Mouse (Mus musculus) liver, embryonic 14.5 days (tissue): ENCODE measurements around the gene Cetn4. TPM values are rescaled to one million over a fixed set of nuclear protein-coding genes. Genes with fewer than 3 reads are reported as not detected.

Experiments used
- ATAC-seq: fragments of 200-750 bp; cut with Nextera tagmentation; 2 replicates; pipeline ENCODE4 v1.8.0; 2017; ENCODE audit warnings: moderate number of reproducible peaks, mild to moderate bottlenecking, moderate library complexity; ENCODE audit not compliant: insufficient read depth
- DNase-seq, 3 experiments: peaks; one replicate each; pipeline ENCODE4 v3.0.0-alpha.2; 2012 to 2013; ENCODE audit warnings: low read depth in 3 of 3, low spot score in 3 of 3
- H3K27ac ChIP-seq: fragments of 300-500 bp; sonication (generic); 2 replicates; pipeline ENCODE4 v1.5.1; 2014; ENCODE audit warnings: moderate library complexity, mild to moderate bottlenecking, control low read depth, inconsistent platforms
- H3K27me3 ChIP-seq: fragments of 300-500 bp; sonication (generic); 2 replicates; pipeline ENCODE4 v1.6.1; 2014; ENCODE audit warnings: mild to moderate bottlenecking, low read length, moderate library complexity; ENCODE audit not compliant: control insufficient read depth, insufficient read depth
- H3K36me3 ChIP-seq: fragments of 300-500 bp; sonication (generic); replicated peaks from 2 replicates; pipeline ENCODE4 v1.6.1; 2014; ENCODE audit warnings: low read depth; ENCODE audit not compliant: control insufficient read depth, insufficient read depth
- H3K4me1 ChIP-seq, 2 experiments: fragments of 200-500 bp in 1 of 2; fragments of 300-500 bp in 1 of 2; sonication (generic) in 1 of 2; replicated peaks; 2 replicates each; pipeline ENCODE4 v1.6.1; 2012 to 2014; ENCODE audit warnings: antibody characterized with exemption in 1 of 2, inconsistent platforms in 1 of 2, low read length in 1 of 2; ENCODE audit not compliant: control insufficient read depth in 2 of 2, insufficient read depth in 2 of 2
- H3K4me2 ChIP-seq: fragments of 300-500 bp; sonication (generic); 2 replicates; pipeline ENCODE4 v1.6.1; 2014; ENCODE audit warnings: low read depth, mild to moderate bottlenecking, control low read depth, moderate library complexity
- H3K4me3 ChIP-seq, 2 experiments: fragments of 200-500 bp in 1 of 2; fragments of 300-500 bp in 1 of 2; sonication (generic) in 1 of 2; 2 replicates each; pipeline ENCODE4 v1.5.1; 2012 to 2014; ENCODE audit warnings: low read depth in 2 of 2, low read length in 2 of 2, mild to moderate bottlenecking in 2 of 2, control low read depth in 1 of 2, inconsistent platforms in 1 of 2, moderate library complexity in 1 of 2; ENCODE audit not compliant: insufficient read depth in 1 of 2
- H3K9ac ChIP-seq: fragments of 300-500 bp; sonication (generic); replicated peaks from 2 replicates; pipeline ENCODE4 v1.6.1; 2014; ENCODE audit warnings: mild to moderate bottlenecking, control low read depth, moderate library complexity
- H3K9me3 ChIP-seq: fragments of 300-500 bp; sonication (generic); 2 replicates; pipeline ENCODE4 v1.6.1; 2016; ENCODE audit warnings: low read length, mixed read lengths; ENCODE audit not compliant: control insufficient read depth
- CTCF ChIP-seq: IDR thresholded peaks from 2 replicates; pipeline ENCODE4 v1.5.1; 2016; ENCODE audit warnings: antibody characterized with exemption, low read depth, control low read depth
- EP300 ChIP-seq: IDR thresholded peaks from 2 replicates; pipeline ENCODE4 v1.6.1; 2016; ENCODE audit warnings: antibody characterized with exemption, low read depth
- WGBS: fragments of 180-500 bp; shearing (Covaris S2); extraction: QIAGEN DNeasy Blood & Tissue Kit; methylation state at CpG from one replicate; pipeline ENCODE4 v1.1.7; 2014; ENCODE audit not compliant: insufficient replicate concordance; 5-methylcytosine and 5-hydroxymethylcytosine counted together
- polyA plus RNA-seq, 2 experiments: library from polyadenylated mRNA; depleted of rRNA in 1 of 2; stranded (reverse) in 1 of 2; unstranded in 1 of 2; fragments of >200 nt; fragmentation: Nextera tagmentation in 1 of 2; extraction: Ambion mirVana in 1 of 2; gene quantifications; 2 replicates each; pipeline versions ENCODE4 v1.2.1 to v1.2.3; 2012 to 2014

Gene Cetn4
- polyA plus RNA-seq (2012; rRNA removed) (0.70 and 1.6 TPM in 2 replicates), polyA plus RNA-seq (2014; fragmentation: Nextera tagmentation; extraction: Ambion mirVana) (1.6 and 1.9 TPM in 2 replicates)

- peak; percentile 83 to 88 (median 86) for DNase-seq
- no peak within 1 kb of the TSS; the same call in 1 of the 2 replicates for H3K27ac ChIP-seq
- WGBS, result under 1% methylated on average over 54 of the region's 54 CpGs
These were observed at the start of gene Cetn4, which contains the start of gene Bbs12 for GRCm38 (mm10) chr3:37312370-37312941. Cetn4 (minus strand) TSS chr3:37312708. Bbs12 (plus strand) TSS chr3:37312554.

GRCm38 (mm10) chr3:37360729-37361128 is 48.2 kb upstream of the Cetn4 start:
- no peak for TF ChIP-seq CTCF
- no peak overlapping the region for H3K27ac ChIP-seq
- H3K9me3 ChIP-seq, result no peaks in the 10 kb centered on the region
- no peaks in the 10 kb centered on the region for H3K27me3 ChIP-seq
- H3K36me3 ChIP-seq, result no peaks in the 10 kb centered on the region
- no peaks in the 10 kb centered on the region for H3K4me1 ChIP-seq
- ATAC-seq, result no peak
- DNase-seq, result no peak
- H3K4me2 ChIP-seq, result no peak overlapping the region
- H3K4me3 ChIP-seq, result no peak overlapping the region
- 46% methylated on average over 9 of the region's 9 CpGs for WGBS
- no peak overlapping the region for H3K9ac ChIP-seq

More at GRCm38 (mm10) chr3:37312370-37312941, at the start of gene Cetn4, which contains the start of gene Bbs12:
- Histone ChIP-seq H3K9me3 (no peaks in the 10 kb centered on the region), H3K4me3 (peak within 1 kb of the TSS; percentile 65 to 95), H3K4me1 (peaks cover 9 to 12% of the 10 kb centered on the region in 2 experiments), H3K36me3 (no peaks in the 10 kb centered on the region), H3K4me2 (peak within 1 kb of the TSS; percentile 89), H3K27me3 (no peaks in the 10 kb centered on the region), H3K9ac (peak within 1 kb of the TSS; percentile 94)
- ATAC-seq, result peak; percentile 99
- no peak for TF ChIP-seq CTCF
- no peak for TF ChIP-seq EP300

- H3K4me1 ChIP-seq, result peaks cover 0 to 6% of the 10 kb centered on the region in 2 experiments; a peak in 1 of 4 replicates
- no peaks in the 10 kb centered on the region for H3K36me3 ChIP-seq
- no peak for ATAC-seq
- no peak for TF ChIP-seq CTCF
- no peak for TF ChIP-seq EP300
- H3K9ac ChIP-seq, result no peak overlapping the region
- H3K4me3 ChIP-seq, result no peak overlapping the region
- no peak overlapping the region for H3K27ac ChIP-seq
- WGBS, result 63% methylated on average over 1 of the region's 1 CpGs
- no peak overlapping the region for H3K4me2 ChIP-seq
- no peaks in the 10 kb centered on the region for H3K9me3 ChIP-seq
- peaks cover 1% of the 10 kb centered on the region; the same call in 1 of the 2 replicates for H3K27me3 ChIP-seq
- no peak for DNase-seq
These were observed 42.2 kb upstream of the Cetn4 start for GRCm38 (mm10) chr3:37354737-37355136.

GRCm38 (mm10) chr3:37353951-37354481 is 41.5 kb upstream of the Cetn4 start:
- peaks cover 8% of the 10 kb centered on the region for H3K27me3 ChIP-seq
- no peak overlapping the region for H3K4me3 ChIP-seq
- no peak for ATAC-seq
- no peak overlapping the region for H3K4me2 ChIP-seq
- H3K4me1 ChIP-seq, result peaks cover 0 to 10% of the 10 kb centered on the region in 2 experiments; a peak in 2 of 4 replicates
- H3K9me3 ChIP-seq, result no peaks in the 10 kb centered on the region
- 72% methylated on average over 10 of the region's 10 CpGs for WGBS
- H3K27ac ChIP-seq, result no peak overlapping the region
- TF ChIP-seq CTCF (no peak), EP300 (no peak)
- DNase-seq, result no peak
- H3K36me3 ChIP-seq, result no peaks in the 10 kb centered on the region
- no peak overlapping the region for H3K9ac ChIP-seq

GRCm38 (mm10) chr3:37350386-37350785 is 37.9 kb upstream of the Cetn4 start:
- Histone ChIP-seq H3K27me3 (peaks cover 34% of the 10 kb centered on the region), H3K9me3 (no peaks in the 10 kb centered on the region), H3K4me2 (no peak overlapping the region), H3K4me1 (peaks cover 0 to 12% of the 10 kb centered on the region in 2 experiments; a peak in 2 of 4 replicates), H3K4me3 (no peak overlapping the region), H3K36me3 (no peaks in the 10 kb centered on the region), H3K9ac (no peak overlapping the region), H3K27ac (no peak overlapping the region)
- DNase-seq (peak in 1 of 3 experiments; percentile 26), ATAC-seq (peak; percentile 69; the same call in 1 of the 2 replicates)
- WGBS, result 9% methylated on average over 7 of the region's 7 CpGs
- TF ChIP-seq EP300, result peak; percentile 80
- no peak for TF ChIP-seq CTCF
